Mouse (Mus musculus) bone marrow, adult 2 months (tissue): ENCODE measurements around the gene Ccdc28a. TPM values are rescaled to one million over a fixed set of nuclear protein-coding genes. Genes with fewer than 3 reads are reported as not detected.

ENCODE experiments used
- H3K27ac ChIP-seq: fragments of 200-500 bp; 2 replicates; pipeline ENCODE4 v1.5.1; 2012; ENCODE audit warnings: low read depth, mild to moderate bottlenecking, control low read depth, inconsistent platforms, low read length; ENCODE audit not compliant: control insufficient read depth, poor library complexity, insufficient read depth
- H3K4me1 ChIP-seq: fragments of 200-500 bp; 2 replicates; pipeline ENCODE4 v1.6.1; 2011; ENCODE audit warnings: low read length; ENCODE audit not compliant: control insufficient read depth, insufficient read depth
- H3K4me3 ChIP-seq: fragments of 200-500 bp; replicated peaks from 2 replicates; pipeline ENCODE3; 2011; ENCODE audit warnings: mild to moderate bottlenecking, low read depth, low read length, control low read depth; ENCODE audit not compliant: control insufficient read depth
- CTCF ChIP-seq: fragments of 200-500 bp; IDR thresholded peaks from 2 replicates; pipeline ENCODE4 v1.5.1; 2011; ENCODE audit warnings: low read length, control low read depth; ENCODE audit not compliant: control insufficient read depth, insufficient read depth
- POLR2A ChIP-seq: fragments of 200-500 bp; IDR thresholded peaks from 2 replicates; pipeline ENCODE4 v1.6.1; 2011; ENCODE audit warnings: low read depth, mild to moderate bottlenecking, control low read depth, low read length, borderline replicate concordance; ENCODE audit not compliant: control insufficient read depth
- WGBS: fragments of 180-500 bp; shearing (Covaris S2); methylation state at CpG from one replicate; pipeline ENCODE4 v1.1.7; 2018; 5-methylcytosine and 5-hydroxymethylcytosine counted together
- polyA plus RNA-seq: library from polyadenylated mRNA; stranded (reverse); fragments of >200 nt; gene quantifications from 2 replicates; pipeline ENCODE4 v1.2.4, GENCODE M21; 2011; ENCODE audit warnings: low replicate concordance; ENCODE audit not compliant: missing spikeins, insufficient read depth, insufficient read length

Gene Ccdc28a
- polyA plus RNA-seq, 1 experiment: 7.6 TPM

- no peak overlapping the region for H3K4me3 ChIP-seq
- no peak for TF ChIP-seq CTCF
- no peak for TF ChIP-seq POLR2A
- H3K27ac ChIP-seq: no peak overlapping the region
- WGBS: 72% methylated on average over 9 of the region's 9 CpGs
- no peaks in the 10 kb centered on the region; the same call in 1 of the 2 replicates for H3K4me1 ChIP-seq
Measured at GRCm38 (mm10) chr10:18200656-18201055, 34.1 kb downstream of the Ccdc28a start.

DNA sequence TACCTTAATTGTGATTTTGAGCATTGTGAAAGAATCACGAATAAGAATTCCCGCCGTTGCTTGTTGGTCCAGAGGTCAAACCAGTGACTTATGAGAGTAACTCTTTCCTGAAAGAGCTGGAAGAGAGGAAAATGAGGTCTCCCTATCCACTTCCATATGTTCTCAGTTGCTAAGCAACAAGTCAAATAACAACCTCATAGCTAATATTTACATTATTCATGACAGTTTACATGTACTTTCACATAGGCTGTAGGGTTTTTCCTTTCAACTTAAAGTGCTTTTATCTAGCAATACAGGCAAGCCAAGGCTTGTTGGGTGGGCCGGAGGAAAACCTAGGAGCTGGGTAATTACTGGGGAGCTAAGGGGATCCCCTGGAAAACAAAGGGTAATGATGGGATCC is 34.9 kb downstream of the Ccdc28a start:
- Histone ChIP-seq H3K4me3 (no peak overlapping the region), H3K4me1 (no peaks in the 10 kb centered on the region; the same call in 1 of the 2 replicates), H3K27ac (no peak overlapping the region)
- TF ChIP-seq CTCF (no peak), POLR2A (no peak)
- WGBS: 80% methylated on average over 4 of the region's 4 CpGs

DNA sequence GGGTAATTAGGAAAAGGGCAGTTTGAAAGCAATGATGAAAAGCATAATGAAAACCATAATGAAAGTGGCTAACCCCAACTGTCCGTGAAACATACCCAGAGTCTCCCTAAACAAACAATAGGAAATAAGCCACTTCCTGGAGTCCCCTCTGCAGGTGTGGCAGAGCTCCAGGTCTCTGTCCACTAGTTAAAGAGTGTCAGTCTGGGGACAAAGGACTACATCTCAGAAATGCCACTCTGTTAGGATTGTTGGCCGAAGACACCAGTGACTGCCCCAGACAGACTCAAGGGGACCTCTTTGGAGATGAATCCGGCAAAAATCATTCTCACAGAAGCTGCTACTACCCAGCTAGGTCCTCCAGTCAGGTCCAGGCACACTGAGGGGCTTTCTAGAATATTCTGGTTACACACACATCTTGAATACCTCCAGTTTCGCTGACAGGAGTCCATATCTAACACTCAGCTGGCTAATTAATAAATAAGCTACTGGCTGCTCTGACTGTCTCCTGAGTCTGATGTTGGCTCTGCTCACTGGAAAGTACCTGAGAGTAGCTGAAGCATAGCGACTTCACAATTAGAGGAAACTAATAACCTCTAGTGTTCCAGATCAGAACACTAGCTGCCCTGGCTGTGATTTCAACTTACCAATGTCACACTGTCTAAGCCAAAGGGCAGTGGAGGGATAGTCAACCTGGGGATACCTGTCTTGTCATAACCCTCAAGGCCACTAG is 36.3 kb downstream of the Ccdc28a start:
- Histone ChIP-seq H3K4me3 (no peak overlapping the region), H3K27ac (no peak overlapping the region), H3K4me1 (no peaks in the 10 kb centered on the region; the same call in 1 of the 2 replicates)
- 81% methylated on average over 5 of the region's 5 CpGs for WGBS
- TF ChIP-seq POLR2A (no peak), CTCF (no peak)

GRCm38 (mm10) chr10:18197206-18197979 is 37.4 kb downstream of the Ccdc28a start:
- 34% methylated on average over 14 of the region's 14 CpGs for WGBS
- Histone ChIP-seq H3K4me1 (no peaks in the 10 kb centered on the region; the same call in 1 of the 2 replicates), H3K4me3 (peak overlapping the region; percentile 53)

GRCm38 (mm10) chr10:18194737-18195141 is 40.1 kb downstream of the Ccdc28a start:
- Histone ChIP-seq H3K4me3 (peak overlapping the region; percentile 40), H3K4me1 (no peaks in the 10 kb centered on the region; the same call in 1 of the 2 replicates), H3K27ac (peak overlapping the region; percentile 72)
- TF ChIP-seq POLR2A (no peak), CTCF (no peak)
- WGBS: 35% methylated on average over 14 of the region's 14 CpGs

More at GRCm38 (mm10) chr10:18197206-18197979, 37.4 kb downstream of the Ccdc28a start:
- TF ChIP-seq POLR2A: no peak
- peak; percentile 48; the same call in 1 of the 2 replicates for TF ChIP-seq CTCF
- 0 out of 2 replicates have a peak overlapping the region, but pooled peaks have one; percentile 14 for H3K27ac ChIP-seq

GRCm38 (mm10) chr10:18194156-18194555 is 40.6 kb downstream of the Ccdc28a start:
- Histone ChIP-seq H3K4me3 (no peak overlapping the region), H3K27ac (peak overlapping the region; percentile 72; the same call in 1 of the 2 replicates), H3K4me1 (no peaks in the 10 kb centered on the region; the same call in 1 of the 2 replicates)
- 77% methylated on average over 11 of the region's 11 CpGs for WGBS
- TF ChIP-seq POLR2A (no peak), CTCF (no peak)

GRCm38 (mm10) chr10:18193221-18193620 is 41.6 kb downstream of the Ccdc28a start:
- 23% methylated on average over 11 of the region's 11 CpGs for WGBS

DNA sequence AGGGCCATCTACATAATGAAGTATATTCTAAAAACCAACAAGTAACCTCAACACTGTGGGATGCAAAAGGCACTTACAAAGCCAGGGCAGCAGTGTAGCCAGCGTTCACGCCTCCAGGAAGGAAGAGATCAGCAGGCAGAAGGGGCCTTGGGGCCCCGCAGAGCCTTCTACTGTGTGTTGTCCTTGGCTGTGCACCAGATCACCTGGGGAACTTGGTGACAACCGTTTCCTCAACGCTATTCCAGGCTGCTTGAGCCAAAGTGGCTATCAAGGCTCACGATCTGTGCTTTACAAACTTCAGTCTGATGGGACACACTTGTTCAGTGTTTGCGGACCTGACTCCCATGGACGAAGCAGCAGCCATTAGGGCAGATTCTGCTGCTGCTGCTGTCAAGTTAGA is 43.1 kb downstream of the Ccdc28a start:
- Histone ChIP-seq H3K27ac (no peak overlapping the region), H3K4me1 (no peaks in the 10 kb centered on the region; the same call in 1 of the 2 replicates), H3K4me3 (no peak overlapping the region)
- no peak for TF ChIP-seq CTCF
- no peak for TF ChIP-seq POLR2A
- WGBS: 11% methylated on average over 8 of the region's 8 CpGs

More at GRCm38 (mm10) chr10:18193221-18193620, 41.6 kb downstream of the Ccdc28a start:
- Histone ChIP-seq H3K4me1 (no peaks in the 10 kb centered on the region; the same call in 1 of the 2 replicates), H3K4me3 (no peak overlapping the region), H3K27ac (no peak overlapping the region)
- no peak for TF ChIP-seq CTCF
- no peak for TF ChIP-seq POLR2A
